Mouse (Mus musculus) small intestine, adult 2 months (tissue): ENCODE results near the gene Tulp4. TPM values are rescaled to one million over a fixed set of nuclear protein-coding genes. Genes with fewer than 3 reads are reported as not detected.

ENCODE experiments used
- H3K27ac ChIP-seq: fragments of 200-500 bp; 2 replicates; pipeline ENCODE4 v1.5.1; 2012; ENCODE audit warnings: low read depth, low read length, control low read depth, inconsistent platforms; ENCODE audit not compliant: insufficient read depth
- H3K27me3 ChIP-seq: fragments of 200-500 bp; 2 replicates; pipeline ENCODE4 v1.6.1; 2012; ENCODE audit warnings: mild to moderate bottlenecking, moderate library complexity, low read length, inconsistent platforms; ENCODE audit not compliant: control insufficient read depth, insufficient read depth
- H3K36me3 ChIP-seq: fragments of 200-500 bp; 2 replicates; pipeline ENCODE4 v1.6.1; 2012; ENCODE audit warnings: mild to moderate bottlenecking, low read length, control low read depth, inconsistent platforms; ENCODE audit not compliant: control insufficient read depth, insufficient read depth
- H3K4me1 ChIP-seq: fragments of 200-500 bp; 2 replicates; pipeline ENCODE4 v1.6.1; 2012; ENCODE audit warnings: low read length, inconsistent platforms, mixed read lengths; ENCODE audit not compliant: control insufficient read depth, insufficient read depth, insufficient read length
- H3K4me3 ChIP-seq: fragments of 200-500 bp; 2 replicates; pipeline ENCODE4 v1.5.1; 2012; ENCODE audit warnings: low read depth, mild to moderate bottlenecking, control low read depth, inconsistent platforms, low read length, moderate library complexity
- CTCF ChIP-seq: fragments of 200-500 bp; IDR thresholded peaks from 2 replicates; pipeline ENCODE4 v1.5.1; 2012; ENCODE audit warnings: low read depth, mild to moderate bottlenecking, control low read depth, inconsistent platforms, low read length, moderate library complexity, mixed read lengths; ENCODE audit not compliant: insufficient replicate concordance, insufficient read length; ENCODE audit errors: extremely low read depth
- POLR2A ChIP-seq: fragments of 200-500 bp; IDR thresholded peaks from 2 replicates; pipeline ENCODE4 v1.6.1; 2012; ENCODE audit warnings: low read depth, mild to moderate bottlenecking, control low read depth, inconsistent platforms, low read length, moderate library complexity
- WGBS: fragments of 180-500 bp; shearing (Covaris S2); methylation state at CpG from one replicate; pipeline ENCODE4 v1.1.7; 2018; 5-methylcytosine and 5-hydroxymethylcytosine counted together
- polyA plus RNA-seq: library from polyadenylated mRNA; depleted of rRNA; stranded (reverse); fragments of >200 nt; gene quantifications from 2 replicates; pipeline ENCODE4 v1.2.3, GENCODE M21; 2012

The Tulp4 gene
- polyA plus RNA-seq, 1 experiment, result 45.3 TPM

DNA sequence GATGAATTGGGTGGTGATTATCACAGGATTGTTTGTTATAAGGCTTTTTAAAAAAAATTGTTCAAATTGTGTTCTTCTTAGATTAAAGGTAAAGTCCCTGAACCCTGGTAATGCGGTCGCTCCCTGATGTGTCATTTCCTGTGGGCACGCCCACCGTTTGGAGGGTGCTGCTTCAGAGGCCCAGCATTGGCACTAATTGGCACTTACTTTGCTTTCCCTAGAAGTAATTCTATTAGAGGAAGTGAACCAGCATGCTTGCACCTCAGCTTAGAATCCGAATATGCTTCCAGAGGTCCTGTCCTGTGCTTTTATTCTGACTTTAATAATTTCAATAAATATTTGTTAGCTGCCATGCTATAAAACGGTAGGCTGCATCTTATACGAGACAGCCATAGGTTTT, 66.2 kb downstream of the Tulp4 start:
- TF ChIP-seq POLR2A (no peak), CTCF (no peak)
- H3K27ac ChIP-seq, result peak overlapping the region; percentile 37; the same call in 1 of the 2 replicates

GRCm38 (mm10) chr17:6172926-6173690, 66.9 kb downstream of the Tulp4 start:
- Histone ChIP-seq H3K27me3 (no peaks in the 10 kb centered on the region), H3K36me3 (no peaks in the 10 kb centered on the region), H3K4me1 (peaks cover 8% of the 10 kb centered on the region), H3K4me3 (no peak overlapping the region), H3K27ac (peak overlapping the region; percentile 73)
- no peak for TF ChIP-seq CTCF
- TF ChIP-seq POLR2A, result no peak
- 35% methylated on average over 5 of the region's 5 CpGs for WGBS

More for the DNA sequence above, 66.2 kb downstream of the Tulp4 start:
- Histone ChIP-seq H3K4me3 (no peak overlapping the region), H3K27me3 (no peaks in the 10 kb centered on the region), H3K36me3 (no peaks in the 10 kb centered on the region), H3K4me1 (peaks cover 6% of the 10 kb centered on the region)
- 26% methylated on average over 7 of the region's 7 CpGs for WGBS

GRCm38 (mm10) chr17:6174574-6174973, 68.3 kb downstream of the Tulp4 start:
- Histone ChIP-seq H3K4me1 (peaks cover 15% of the 10 kb centered on the region), H3K27me3 (no peaks in the 10 kb centered on the region), H3K4me3 (no peak overlapping the region), H3K36me3 (no peaks in the 10 kb centered on the region), H3K27ac (no peak overlapping the region)
- whole genome bisulfite sequencing, result 11% methylated on average over 1 of the region's 1 CpGs
- TF ChIP-seq POLR2A (no peak), CTCF (no peak)

DNA sequence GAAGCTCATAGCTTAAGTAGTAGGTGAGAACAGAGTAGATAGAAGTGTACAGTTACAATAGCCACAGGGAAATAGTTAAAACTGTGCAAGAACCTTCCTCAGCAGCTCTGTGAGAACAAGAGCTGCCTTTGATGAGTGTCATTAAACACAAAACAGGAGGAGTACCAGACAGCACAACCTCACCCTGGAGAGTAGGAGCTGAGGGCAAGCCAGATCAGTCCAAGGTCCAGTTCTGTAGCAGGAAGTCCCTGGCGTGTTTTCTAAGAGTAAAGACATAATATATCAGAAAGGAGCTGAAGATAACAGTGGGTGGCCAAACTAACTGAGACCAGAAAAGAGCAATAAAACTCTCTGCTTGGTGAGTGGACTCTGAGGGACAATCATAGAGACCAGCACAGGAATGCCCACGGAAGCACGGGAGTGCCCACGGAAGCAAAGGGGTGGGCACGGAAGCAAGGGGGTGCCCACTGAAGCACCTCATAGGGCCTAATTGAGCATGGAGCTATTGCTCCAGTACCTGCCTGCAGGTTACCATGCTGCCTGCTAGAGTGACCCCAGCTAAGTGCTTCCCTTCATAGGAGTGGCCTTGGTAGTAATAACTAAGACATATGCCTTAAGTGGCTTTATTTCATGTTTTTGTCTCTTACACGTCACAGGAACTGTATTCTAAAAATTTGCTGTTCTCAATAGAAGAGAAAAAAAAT, 72.5 kb downstream of the Tulp4 start:
- WGBS, result 26% methylated on average over 6 of the region's 6 CpGs
- Histone ChIP-seq H3K4me3 (no peak overlapping the region), H3K36me3 (no peaks in the 10 kb centered on the region), H3K4me1 (peaks cover 11% of the 10 kb centered on the region), H3K27me3 (no peaks in the 10 kb centered on the region), H3K27ac (peak overlapping the region; percentile 73)
- TF ChIP-seq POLR2A (no peak), CTCF (no peak)

GRCm38 (mm10) chr17:6179389-6179788, 73.2 kb downstream of the Tulp4 start:
- no peaks in the 10 kb centered on the region for H3K36me3 ChIP-seq
- 42% methylated on average over 4 of the region's 4 CpGs for WGBS
- H3K27me3 ChIP-seq, result no peaks in the 10 kb centered on the region
- H3K4me3 ChIP-seq, result no peak overlapping the region
- H3K4me1 ChIP-seq, result peaks cover 11% of the 10 kb centered on the region
- H3K27ac ChIP-seq, result peak overlapping the region; percentile 49
- TF ChIP-seq POLR2A (no peak), CTCF (no peak)

DNA sequence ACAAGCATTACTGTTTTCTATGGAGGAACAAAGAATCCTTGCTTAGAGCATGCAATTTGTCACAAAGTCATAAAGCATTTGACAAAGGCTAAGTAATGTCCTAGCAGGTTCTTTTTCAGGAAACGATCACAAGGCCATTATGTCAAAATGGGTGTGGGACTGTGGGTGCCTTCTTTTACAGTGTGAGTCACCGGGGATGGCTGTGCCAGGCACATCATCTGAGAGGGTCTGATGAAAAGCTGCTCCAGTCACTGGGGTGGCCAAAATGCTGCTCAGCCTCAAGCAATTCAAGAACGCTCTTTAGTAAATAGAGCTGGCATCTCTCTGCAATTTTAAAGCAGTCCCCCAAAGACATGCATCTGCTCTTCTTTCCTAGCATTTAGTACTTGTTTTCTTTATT, 74.2 kb downstream of the Tulp4 start:
- H3K36me3 ChIP-seq, result peaks cover 3% of the 10 kb centered on the region; the same call in 1 of the 2 replicates
- H3K4me3 ChIP-seq, result no peak overlapping the region
- H3K27ac ChIP-seq, result no peak overlapping the region
- no peaks in the 10 kb centered on the region for H3K27me3 ChIP-seq
- WGBS, result 57% methylated on average over 3 of the region's 3 CpGs
- TF ChIP-seq POLR2A (no peak), CTCF (no peak)
- H3K4me1 ChIP-seq, result peaks cover 9% of the 10 kb centered on the region

DNA sequence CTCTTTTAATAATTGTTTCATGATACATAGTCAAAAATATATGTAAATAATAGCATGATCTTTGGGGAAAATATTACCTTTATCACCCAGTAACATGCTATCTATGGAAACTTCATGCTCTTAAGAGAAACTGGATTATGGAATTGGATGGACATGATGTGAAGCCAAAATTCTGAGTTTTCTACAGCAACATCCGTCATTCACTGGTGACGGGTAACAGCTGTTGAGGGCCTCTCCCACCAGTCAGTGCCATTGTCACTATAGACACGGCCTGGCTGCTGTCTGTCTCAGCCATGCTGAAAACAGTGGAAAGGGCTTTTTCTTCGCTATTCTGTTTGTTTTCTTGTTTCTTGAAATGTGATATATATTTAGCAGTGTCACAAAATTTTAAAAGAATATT, 76.5 kb downstream of the Tulp4 start:
- Histone ChIP-seq H3K27me3 (no peaks in the 10 kb centered on the region), H3K4me1 (peaks cover 9% of the 10 kb centered on the region), H3K27ac (no peak overlapping the region), H3K4me3 (no peak overlapping the region), H3K36me3 (peaks cover 11% of the 10 kb centered on the region)
- TF ChIP-seq CTCF (no peak), POLR2A (no peak)
- 90% methylated on average over 4 of the region's 4 CpGs for WGBS
